Mouse (Mus musculus): Measurements from ENCODE around the gene Tmsb15b1. TPM values are rescaled to one million over a fixed set of nuclear protein-coding genes. Genes with fewer than 3 reads are reported as not detected.
"Not testable (repeated sequence)": the region's sequence is repeated elsewhere in the genome, so short reads cannot be mapped to it uniquely, and the experiment has no call there.

The Tmsb15b1 gene
- total RNA-seq (2021) = 1 to 10 TPM; 4.6 to 7.5 TPM
- long read RNA-seq, experiment 1, partial matches to known transcripts = 0 of 6 reads
- long read RNA-seq, experiment 1, other reads (novel, unspliced or antisense) = 3 of 6 reads
- long read RNA-seq, experiment 2, partial matches to known transcripts = 0 of 1 reads
- long read RNA-seq, experiment 2, other reads (novel, unspliced or antisense) = 1 of 1 reads

GRCm38 (mm10) chrX:136976424-136977084 is at the start of gene Tmsb15b1, which contains the start of gene Tmsb15l:
TSS of gene Tmsb15b1 (minus strand) at chrX:136976874.
TSS of gene Tmsb15l (minus strand) at chrX:136976869.
- DNase-seq = peak; percentile 72

- DNase-seq = peak; percentile 72
Observed at GRCm38 (mm10) chrX:137019310-137019709, 42.6 kb upstream of the Tmsb15b1 start.

- no peak for DNase-seq
Observed at GRCm38 (mm10) chrX:137017668-137018067, 41.0 kb upstream of the Tmsb15b1 start.

- DNase-seq = peak; percentile 55
Observed at GRCm38 (mm10) chrX:137015099-137015709, 38.5 kb upstream of the Tmsb15b1 start.

- no peak for DNase-seq
Observed at GRCm38 (mm10) chrX:136996256-136996655, 19.6 kb upstream of the Tmsb15b1 start.

- no peak for DNase-seq
Observed at GRCm38 (mm10) chrX:136993641-136994040, 17.0 kb upstream of the Tmsb15b1 start.

- peak; percentile 65 for DNase-seq
Observed at GRCm38 (mm10) chrX:136992978-136993547, 16.4 kb upstream of the Tmsb15b1 start, which contains the start of gene Zcchc18. TSS of gene Zcchc18 (plus strand) at chrX:136993155.

- no peak for DNase-seq
Observed at GRCm38 (mm10) chrX:136992191-136992965, 15.7 kb upstream of the Tmsb15b1 start.

- no peak for DNase-seq
Observed at GRCm38 (mm10) chrX:136991274-136991673, 14.6 kb upstream of the Tmsb15b1 start.

- DNase-seq = no peak
Observed at GRCm38 (mm10) chrX:136986039-136986438, 9.4 kb upstream of the Tmsb15b1 start.

- DNase-seq = no peak
Observed at GRCm38 (mm10) chrX:136978616-136979015, 1.9 kb upstream of the Tmsb15b1 start.

GRCm38 (mm10) chrX:136975397-136975796 is 1.3 kb downstream of the Tmsb15b1 start, which contains the start of gene Tmsb15b2:
TSS of gene Tmsb15b2 (minus strand) at chrX:136975497.
- not testable (repeated sequence) for DNase-seq

- DNase-seq = peak; percentile 10
Observed at GRCm38 (mm10) chrX:136959688-136960087, 17.0 kb downstream of the Tmsb15b1 start.

GRCm38 (mm10) chrX:136958300-136958699 is 18.4 kb downstream of the Tmsb15b1 start:
- DNase-seq = not testable (repeated sequence)

GRCm38 (mm10) chrX:136957583-136958279 is 18.9 kb downstream of the Tmsb15b1 start:
- peak; percentile 56 for DNase-seq

- no peak for DNase-seq
Observed at GRCm38 (mm10) chrX:136937985-136938384, 38.7 kb downstream of the Tmsb15b1 start.

- DNase-seq = no peak
Observed at GRCm38 (mm10) chrX:136927031-136927430, 49.6 kb downstream of the Tmsb15b1 start, which contains the start of gene H2bfm. TSS of gene H2bfm (plus strand) at chrX:136927325.

- DNase-seq = no peak
Observed at GRCm38 (mm10) chrX:136925863-136926262, 50.8 kb downstream of the Tmsb15b1 start.
